Mouse (Mus musculus) frontal cortex, adult 2 months (tissue): ENCODE data around the gene Syndig1. TPM values are rescaled to one million over a fixed set of nuclear protein-coding genes. Genes with fewer than 3 reads are reported as not detected.

Experiments
- DNase-seq, 2 experiments: peaks; one replicate each; pipeline ENCODE4 v3.0.0; 2022; ENCODE audit warnings: low spot score in 1 of 2; ENCODE audit errors: extremely low spot score in 1 of 2
- polyA plus RNA-seq: library from polyadenylated mRNA; depleted of rRNA; stranded (reverse); fragments of >200 nt; gene quantifications from 2 replicates; pipeline ENCODE4 v1.2.3, GENCODE M21; 2012

Syndig1 gene
- polyA plus RNA-seq, 1 experiment: 29.2 TPM

- DNase-seq: peak; percentile 28 to 35
These were observed 43.5 kb downstream of the Syndig1 start for GRCm38 (mm10) chr2:149872496-149872895.

GRCm38 (mm10) chr2:149873346-149873745 is 44.3 kb downstream of the Syndig1 start:
- peak; percentile 92 to 95 for DNase-seq

GRCm38 (mm10) chr2:149877954-149878353 is 48.9 kb downstream of the Syndig1 start:
- peak in 1 of 2 experiments; percentile 57 for DNase-seq

- peak in 1 of 2 experiments; percentile 23 for DNase-seq
These were observed 58.6 kb downstream of the Syndig1 start for GRCm38 (mm10) chr2:149887634-149888033.

GRCm38 (mm10) chr2:149891647-149892046 is 62.6 kb downstream of the Syndig1 start:
- DNase-seq: no peak

- DNase-seq: no peak
These were observed 67.3 kb downstream of the Syndig1 start for GRCm38 (mm10) chr2:149896337-149896736.

GRCm38 (mm10) chr2:149899615-149900014 is 70.6 kb downstream of the Syndig1 start:
- DNase-seq: no peak

- no peak for DNase-seq
These were observed 71.6 kb downstream of the Syndig1 start for GRCm38 (mm10) chr2:149900606-149901005.

- DNase-seq: no peak
These were observed 75.4 kb downstream of the Syndig1 start for GRCm38 (mm10) chr2:149904405-149904804.

- DNase-seq: no peak
These were observed 77.7 kb downstream of the Syndig1 start for GRCm38 (mm10) chr2:149906694-149907093.

- DNase-seq: peak; percentile 35 to 36
These were observed 88.2 kb downstream of the Syndig1 start for GRCm38 (mm10) chr2:149917162-149917561.

GRCm38 (mm10) chr2:149923561-149923960 is 94.5 kb downstream of the Syndig1 start:
- DNase-seq: peak in 1 of 2 experiments; percentile 47

- no peak for DNase-seq
These were observed 96.9 kb downstream of the Syndig1 start for GRCm38 (mm10) chr2:149925911-149926310.

- DNase-seq: no peak
These were observed 98.0 kb downstream of the Syndig1 start for GRCm38 (mm10) chr2:149927001-149927400.

GRCm38 (mm10) chr2:149927481-149927880 is 98.5 kb downstream of the Syndig1 start:
- DNase-seq: no peak

- DNase-seq: peak; percentile 20 to 40
These were observed 101.0 kb downstream of the Syndig1 start for GRCm38 (mm10) chr2:149929986-149930385.

- DNase-seq: no peak
These were observed 102.1 kb downstream of the Syndig1 start for GRCm38 (mm10) chr2:149931111-149931510.

GRCm38 (mm10) chr2:149932095-149932494 is 103.1 kb downstream of the Syndig1 start:
- no peak for DNase-seq

- no peak for DNase-seq
These were observed 104.4 kb downstream of the Syndig1 start for GRCm38 (mm10) chr2:149933247-149933898.

- DNase-seq: no peak
These were observed 105.1 kb downstream of the Syndig1 start for GRCm38 (mm10) chr2:149934139-149934538.

- no peak for DNase-seq
These were observed 109.8 kb downstream of the Syndig1 start for GRCm38 (mm10) chr2:149938829-149939228.

GRCm38 (mm10) chr2:149939586-149939985 is 110.6 kb downstream of the Syndig1 start:
- DNase-seq: no peak

GRCm38 (mm10) chr2:149950641-149951040 is 121.6 kb downstream of the Syndig1 start:
- peak; percentile 22 to 29 for DNase-seq
